Mouse (Mus musculus) limb, embryonic 11.5 days (tissue): ENCODE results near the gene Vcl. TPM values are rescaled to one million over a fixed set of nuclear protein-coding genes. Genes with fewer than 3 reads are reported as not detected.

Source experiments
- ATAC-seq: fragments of 200-750 bp; cut with Nextera tagmentation; 2 replicates; pipeline ENCODE4 v1.8.0; 2017; ENCODE audit warnings: low read depth; ENCODE audit not compliant: insufficient number of reproducible peaks, low FRiP score, low TSS enrichment
- DNase-seq: peaks from one replicate; pipeline ENCODE4 v3.0.0-alpha.2; 2015; ENCODE audit warnings: low spot score
- H3K27ac ChIP-seq: fragments of 300-500 bp; sonication (generic); replicated peaks from 2 replicates; pipeline ENCODE4 v1.5.1; 2014; ENCODE audit warnings: low read depth, mild to moderate bottlenecking, low read length
- H3K27me3 ChIP-seq: fragments of 300-500 bp; sonication (generic); 2 replicates; pipeline ENCODE4 v1.6.1; 2014; ENCODE audit warnings: mild to moderate bottlenecking, low read length, mixed read lengths; ENCODE audit not compliant: control insufficient read depth, insufficient read depth
- H3K36me3 ChIP-seq: fragments of 300-500 bp; sonication (generic); 2 replicates; pipeline ENCODE4 v1.6.1; 2014; ENCODE audit warnings: mild to moderate bottlenecking, low read length, moderate library complexity, mixed read lengths; ENCODE audit not compliant: control insufficient read depth, insufficient read depth
- H3K4me1 ChIP-seq: fragments of 300-500 bp; sonication (generic); 2 replicates; pipeline ENCODE4 v1.6.1; 2014; ENCODE audit warnings: low read length, mixed read lengths; ENCODE audit not compliant: control insufficient read depth, insufficient read depth
- H3K4me2 ChIP-seq: fragments of 300-500 bp; sonication (generic); 2 replicates; pipeline ENCODE4 v1.6.1; 2014; ENCODE audit warnings: low read depth, mild to moderate bottlenecking, moderate library complexity; ENCODE audit not compliant: severe bottlenecking
- H3K4me3 ChIP-seq: fragments of 300-500 bp; sonication (generic); 2 replicates; pipeline ENCODE4 v1.5.1; 2014; ENCODE audit warnings: low read depth, low read length
- H3K9ac ChIP-seq: fragments of 300-500 bp; sonication (generic); 2 replicates; pipeline ENCODE4 v1.6.1; 2014; ENCODE audit warnings: mild to moderate bottlenecking, low read length
- H3K9me3 ChIP-seq: fragments of 300-500 bp; sonication (generic); 2 replicates; pipeline ENCODE4 v1.6.1; 2016; ENCODE audit warnings: low read length; ENCODE audit not compliant: control insufficient read depth
- WGBS: fragments of 180-500 bp; shearing (Covaris S2); extraction: QIAGEN DNeasy Blood & Tissue Kit; methylation state at CpG from one replicate; pipeline ENCODE4 v1.1.7; 2014; 5-methylcytosine and 5-hydroxymethylcytosine counted together
- polyA plus RNA-seq: library from polyadenylated mRNA; unstranded; fragments of >200 nt; fragmentation: Nextera tagmentation; extraction: Ambion mirVana; gene quantifications from 2 replicates; pipeline ENCODE4 v1.2.1, GENCODE M21; 2014

Vcl gene
- 45.6 and 50.4 TPM in 2 replicates for polyA plus RNA-seq

DNA sequence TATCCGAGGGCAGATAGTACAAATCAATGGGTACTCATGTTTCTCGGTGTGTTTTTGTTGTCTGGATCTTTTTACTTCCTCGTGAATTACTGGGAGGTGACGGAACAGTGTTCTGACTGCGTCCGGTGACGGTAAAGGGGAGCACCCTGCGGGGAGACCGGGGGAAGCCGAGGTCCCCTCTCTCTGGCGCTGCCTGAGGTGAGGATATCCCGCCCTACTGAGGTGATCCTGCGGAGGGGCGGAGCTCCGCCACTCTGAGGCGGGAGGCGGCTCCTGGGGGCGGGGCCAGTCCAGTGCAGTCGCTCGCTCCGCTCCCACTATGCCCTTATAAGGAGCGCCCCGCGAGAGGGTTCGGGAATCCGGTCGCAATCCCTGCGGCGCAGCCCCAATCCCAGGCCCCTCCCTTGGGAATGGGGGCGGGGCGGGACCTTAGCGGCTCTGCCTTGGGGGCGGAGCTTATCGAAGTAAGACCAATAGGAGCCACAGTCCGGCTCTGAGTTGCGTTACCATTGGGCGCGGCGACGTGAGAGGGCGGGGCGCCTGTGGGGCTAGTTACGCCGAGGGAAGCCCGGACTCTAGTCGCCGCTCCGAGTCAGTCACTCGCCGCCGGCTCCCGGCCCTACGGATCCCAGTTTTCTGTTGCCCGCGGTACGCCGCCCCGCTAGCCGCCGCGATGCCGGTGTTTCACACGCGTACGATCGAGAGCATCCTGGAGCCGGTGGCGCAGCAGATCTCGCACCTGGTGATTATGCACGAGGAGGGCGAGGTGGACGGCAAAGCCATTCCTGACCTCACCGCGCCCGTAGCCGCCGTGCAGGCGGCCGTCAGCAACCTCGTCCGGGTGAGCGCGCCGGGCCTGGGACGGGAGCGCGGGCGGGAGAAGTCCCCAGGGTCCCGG is at the start of gene Vcl:
Gene Vcl (plus strand): TSS at position 551 of the 898 bp plus-strand sequence.
- 0 out of 2 replicates have a peak, but pooled peaks cover 10% of the 10 kb centered on the region for H3K4me1 ChIP-seq
- H3K4me2 ChIP-seq = peak within 1 kb of the TSS; percentile 64
- WGBS = under 1% methylated on average over 87 of the region's 89 CpGs
- ATAC-seq (peak; percentile 99), DNase-seq (peak; percentile 100)
- H3K4me3 ChIP-seq = peak within 1 kb of the TSS; percentile 92
- H3K27me3 ChIP-seq = no peaks in the 10 kb centered on the region
- H3K36me3 ChIP-seq = no peaks in the 10 kb centered on the region
- H3K27ac ChIP-seq = peak within 1 kb of the TSS; percentile 75
- H3K9me3 ChIP-seq = no peaks in the 10 kb centered on the region
- H3K9ac ChIP-seq = peak within 1 kb of the TSS; percentile 82

DNA sequence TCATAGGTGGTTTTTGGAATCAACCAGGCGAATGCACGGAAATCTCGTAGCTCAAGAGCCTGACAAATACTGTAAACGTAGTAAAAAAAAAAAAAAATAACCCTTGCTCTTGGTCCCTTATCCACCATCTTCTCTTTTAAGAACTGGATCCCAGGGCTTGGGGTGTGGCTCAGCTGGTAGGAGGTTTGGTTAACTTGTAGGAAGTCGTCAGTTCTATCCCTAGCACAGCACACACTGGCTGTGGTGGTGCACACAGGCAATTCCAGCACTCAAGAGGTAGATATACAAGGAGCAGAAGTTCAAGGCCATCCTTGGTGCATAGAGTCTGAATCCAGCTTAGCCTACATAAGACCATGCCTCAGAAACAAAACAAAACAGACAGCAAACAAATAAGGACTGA is 44.5 kb upstream of the Vcl start:
- no peak overlapping the region for H3K9ac ChIP-seq
- 87% methylated on average over 5 of the region's 5 CpGs for WGBS
- no peaks in the 10 kb centered on the region for H3K36me3 ChIP-seq
- H3K27me3 ChIP-seq = no peaks in the 10 kb centered on the region
- no peaks in the 10 kb centered on the region for H3K4me1 ChIP-seq
- H3K4me3 ChIP-seq = no peak overlapping the region
- no peaks in the 10 kb centered on the region for H3K9me3 ChIP-seq
- no peak for ATAC-seq
- no peak overlapping the region for H3K4me2 ChIP-seq
- H3K27ac ChIP-seq = no peak overlapping the region
- DNase-seq = no peak

DNA sequence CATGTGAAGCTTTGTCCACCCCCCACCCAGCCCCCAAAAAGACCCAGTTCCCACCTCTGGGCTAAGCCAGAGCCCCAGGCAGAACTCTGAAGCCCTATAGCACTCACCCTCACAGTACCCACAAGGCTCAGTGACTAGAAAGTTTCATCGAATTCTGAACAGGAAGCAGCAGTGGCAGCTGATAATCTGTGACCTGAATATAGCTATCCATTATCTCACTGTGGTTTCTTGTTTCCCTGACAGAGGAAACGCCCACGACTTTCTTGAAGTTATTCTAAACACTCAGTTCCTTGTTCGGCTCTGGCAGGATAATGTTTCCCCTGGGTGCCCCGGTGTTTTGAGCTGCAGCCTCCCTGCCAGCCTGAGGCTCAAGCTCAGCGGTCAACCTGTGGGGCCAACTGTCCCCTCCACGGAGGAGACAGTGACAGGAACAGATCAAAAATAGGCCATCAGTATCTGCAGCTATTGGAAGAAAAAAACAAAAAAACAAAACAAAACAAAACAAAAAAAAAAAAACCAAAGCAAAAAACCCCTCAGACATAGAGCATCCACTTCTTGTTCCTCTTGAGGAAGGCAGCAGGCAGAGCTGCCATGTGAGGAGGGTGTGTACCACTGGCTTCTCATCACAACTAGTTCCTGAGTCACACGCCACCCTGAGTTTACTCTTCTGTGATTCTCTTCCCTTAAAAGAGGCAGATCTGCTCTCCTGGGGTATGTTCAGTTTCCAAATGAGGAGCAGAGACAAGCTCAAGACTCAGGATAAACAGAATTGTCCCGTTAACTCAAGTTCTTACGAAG is 43.9 kb upstream of the Vcl start:
- 46% methylated on average over 10 of the region's 10 CpGs for WGBS
- Histone ChIP-seq H3K27me3 (no peaks in the 10 kb centered on the region), H3K9ac (no peak overlapping the region), H3K4me2 (no peak overlapping the region), H3K27ac (no peak overlapping the region), H3K4me1 (no peaks in the 10 kb centered on the region), H3K4me3 (no peak overlapping the region), H3K36me3 (no peaks in the 10 kb centered on the region), H3K9me3 (no peaks in the 10 kb centered on the region)
- DNase-seq (peak; percentile 30), ATAC-seq (no peak)

DNA sequence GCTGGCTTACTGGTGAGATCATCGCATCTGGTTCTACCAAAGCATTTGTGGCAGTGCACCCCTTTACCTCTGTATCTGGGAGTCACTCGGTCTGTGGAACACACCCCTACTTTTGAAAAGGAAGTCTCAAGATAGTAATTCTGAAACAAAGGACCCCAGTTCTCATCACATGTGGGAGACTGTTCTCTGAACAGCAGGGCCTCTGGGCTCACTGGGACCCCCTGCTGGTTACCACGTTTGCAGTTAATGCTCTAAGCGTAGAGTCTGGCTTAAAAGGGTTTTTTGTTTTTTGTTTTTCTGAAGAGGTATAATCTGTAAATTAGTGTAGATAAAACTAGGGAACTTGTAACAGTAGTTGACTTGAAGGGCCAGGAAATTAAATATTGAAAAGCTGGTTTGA is 42.9 kb upstream of the Vcl start:
- H3K9me3 ChIP-seq = no peaks in the 10 kb centered on the region
- H3K27me3 ChIP-seq = no peaks in the 10 kb centered on the region
- H3K4me2 ChIP-seq = no peak overlapping the region
- no peaks in the 10 kb centered on the region for H3K36me3 ChIP-seq
- no peak for ATAC-seq
- H3K9ac ChIP-seq = no peak overlapping the region
- no peak overlapping the region for H3K27ac ChIP-seq
- no peaks in the 10 kb centered on the region for H3K4me1 ChIP-seq
- H3K4me3 ChIP-seq = no peak overlapping the region
- DNase-seq = peak; percentile 41
- 44% methylated on average over 4 of the region's 4 CpGs for WGBS

DNA sequence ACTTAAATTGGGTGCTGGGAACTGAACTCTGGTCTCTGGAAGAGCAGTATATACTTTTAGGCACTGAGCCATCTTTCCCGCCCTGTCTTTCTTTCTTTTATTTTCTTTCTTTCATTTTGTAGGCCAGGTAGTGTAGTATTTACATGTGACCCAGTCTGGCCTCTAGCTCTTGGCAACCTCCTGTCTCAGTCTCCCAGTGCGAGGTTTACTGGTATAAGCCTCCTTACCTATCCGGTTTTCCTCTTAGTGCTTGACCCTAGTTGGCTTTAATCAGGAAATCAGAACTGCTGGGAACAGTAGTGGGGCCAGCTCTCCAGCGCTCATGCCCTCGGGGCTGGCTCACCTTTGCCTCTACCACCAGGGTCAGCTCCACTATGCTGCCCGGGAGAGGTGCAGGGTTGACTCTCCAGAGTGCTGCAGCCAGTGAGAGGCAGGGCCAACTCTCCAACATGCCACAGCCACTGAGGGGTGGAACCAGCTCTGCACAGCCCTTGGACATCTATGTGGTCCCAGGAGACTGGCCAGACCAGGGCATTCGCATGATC is 41.6 kb upstream of the Vcl start:
- ATAC-seq (no peak), DNase-seq (no peak)
- WGBS = 77% methylated on average over 7 of the region's 7 CpGs
- Histone ChIP-seq H3K4me1 (no peaks in the 10 kb centered on the region), H3K9me3 (no peaks in the 10 kb centered on the region), H3K36me3 (no peaks in the 10 kb centered on the region), H3K27me3 (no peaks in the 10 kb centered on the region), H3K9ac (no peak overlapping the region), H3K4me3 (no peak overlapping the region), H3K4me2 (no peak overlapping the region), H3K27ac (no peak overlapping the region)

DNA sequence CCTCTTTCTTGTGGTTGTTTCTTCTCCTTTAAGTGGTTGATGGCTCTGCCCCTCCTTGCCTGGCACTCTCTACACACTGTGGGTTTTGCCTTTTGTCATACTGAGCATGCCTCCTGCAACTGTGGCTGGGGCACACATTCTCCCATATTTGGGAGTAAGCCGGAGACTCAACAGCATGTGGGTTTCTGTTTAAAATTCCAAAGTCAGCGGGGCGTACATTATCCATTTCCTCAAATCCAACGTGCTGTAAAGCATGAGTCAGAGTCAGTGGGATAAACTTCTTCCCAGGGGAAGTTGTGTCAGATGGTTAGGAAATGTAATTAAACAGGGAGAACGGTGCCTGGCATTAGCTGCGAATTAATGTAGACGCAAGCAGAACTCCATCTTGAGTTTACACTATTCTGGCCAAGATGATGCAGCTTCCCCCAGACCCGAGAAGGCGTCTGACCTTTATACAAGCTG is 37.2 kb upstream of the Vcl start:
- DNase-seq = peak; percentile 33
- Histone ChIP-seq H3K27ac (no peak overlapping the region), H3K4me1 (no peaks in the 10 kb centered on the region), H3K4me2 (no peak overlapping the region), H3K9ac (no peak overlapping the region), H3K4me3 (no peak overlapping the region), H3K36me3 (no peaks in the 10 kb centered on the region), H3K9me3 (no peaks in the 10 kb centered on the region), H3K27me3 (no peaks in the 10 kb centered on the region)
- WGBS = 46% methylated on average over 9 of the region's 9 CpGs
- ATAC-seq = no peak

DNA sequence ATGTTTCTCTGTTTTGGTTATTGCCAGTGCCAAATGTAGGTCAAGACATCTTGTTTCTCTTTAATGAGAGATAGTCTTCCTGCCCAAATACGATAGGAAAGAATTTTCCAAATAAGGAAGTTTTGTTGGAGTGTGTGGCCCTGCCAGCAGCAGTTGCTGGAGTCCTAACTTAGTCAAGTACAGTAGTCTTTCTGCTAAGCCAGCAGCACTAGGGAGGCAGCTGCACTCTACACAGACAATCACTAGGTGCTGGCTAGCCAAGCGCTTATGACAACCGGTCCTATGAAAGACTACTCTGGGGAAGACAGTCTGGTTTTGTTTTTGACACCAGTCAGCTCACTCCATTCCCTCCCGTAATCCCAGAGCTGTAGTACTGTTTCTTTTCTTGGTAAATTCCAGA is 35.4 kb upstream of the Vcl start:
- Histone ChIP-seq H3K4me1 (no peaks in the 10 kb centered on the region), H3K27ac (no peak overlapping the region), H3K9ac (no peak overlapping the region), H3K4me3 (no peak overlapping the region), H3K9me3 (no peaks in the 10 kb centered on the region), H3K36me3 (no peaks in the 10 kb centered on the region), H3K27me3 (no peaks in the 10 kb centered on the region), H3K4me2 (no peak overlapping the region)
- 74% methylated on average over 4 of the region's 4 CpGs for WGBS
- ATAC-seq (no peak), DNase-seq (no peak)

DNA sequence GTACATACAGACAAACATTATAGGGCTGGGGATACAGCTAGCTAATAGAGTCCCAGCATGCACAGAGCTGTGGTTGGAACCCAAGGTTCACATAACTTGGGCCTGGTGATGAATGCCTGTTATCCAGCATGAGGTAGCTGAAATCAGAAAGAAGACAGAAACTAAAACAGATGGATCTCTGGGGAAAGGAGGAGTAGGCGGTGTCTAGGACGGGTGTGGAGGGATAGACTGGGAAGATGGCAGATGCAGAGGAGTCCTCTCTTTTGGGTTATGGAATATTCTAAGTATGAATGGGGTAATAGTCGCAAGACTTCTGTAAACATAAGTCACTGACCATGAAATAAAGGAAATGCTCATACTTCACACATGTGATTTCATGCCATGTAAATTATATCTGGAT is 27.9 kb upstream of the Vcl start:
- Histone ChIP-seq H3K4me1 (no peaks in the 10 kb centered on the region), H3K9me3 (no peaks in the 10 kb centered on the region), H3K27me3 (no peaks in the 10 kb centered on the region), H3K36me3 (no peaks in the 10 kb centered on the region), H3K27ac (no peak overlapping the region), H3K4me3 (no peak overlapping the region), H3K4me2 (no peak overlapping the region), H3K9ac (no peak overlapping the region)
- ATAC-seq (no peak), DNase-seq (no peak)
- 90% methylated on average over 3 of the region's 3 CpGs for WGBS
